Mouse (Mus musculus): ENCODE results near the gene Cyb5r1. TPM values are rescaled to one million over a fixed set of nuclear protein-coding genes. Genes with fewer than 3 reads are reported as not detected.
A peak's percentile ranks its signal among the peaks of the same experiment; 100 is the strongest.

The Cyb5r1 gene
- polyA plus RNA-seq, 1 experiment from 2014 or later = 104 TPM

DNA sequence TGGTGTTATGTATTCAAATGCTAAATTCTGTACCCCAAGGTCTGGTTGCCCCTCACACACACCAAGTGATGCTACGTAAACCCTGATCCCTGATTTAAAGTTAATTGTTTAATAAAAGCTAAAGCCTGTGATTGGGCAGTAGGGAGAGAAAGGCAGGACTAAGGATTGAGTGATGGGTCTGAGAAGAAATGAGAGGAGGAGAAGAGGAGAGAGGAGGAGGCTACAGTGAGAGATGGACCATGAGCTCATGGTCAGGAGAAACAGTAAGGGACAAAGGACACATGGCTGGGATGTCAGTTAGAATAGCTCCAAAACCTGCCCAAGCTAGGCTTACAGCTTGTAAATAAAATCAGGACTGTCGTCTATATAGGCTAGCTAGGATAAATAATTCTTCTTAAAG is 24.3 kb upstream of the Cyb5r1 start:
- H3K27me3 ChIP-seq = peaks cover 3% of the 10 kb centered on the region
- POLR2A ChIA-PET = no interaction called here
- in situ Hi-C loops (cut with MboI; ENCODE audit: low pct_unique_long_range_greater_than_20kb) = no loop called here
- ATAC-seq = no peak
- CTCF ChIA-PET = interaction anchor here (1.0 kb wide), 1 partner anchor 11 kb away, joined by 3 read pairs; no protein-coding TSS in a partner anchor
- TF ChIP-seq CTCF (IDR thresholded peaks at IDR 0.05) = no peak
- DNase-seq (ENCODE audit: low read depth, low spot score) = no peak

DNA sequence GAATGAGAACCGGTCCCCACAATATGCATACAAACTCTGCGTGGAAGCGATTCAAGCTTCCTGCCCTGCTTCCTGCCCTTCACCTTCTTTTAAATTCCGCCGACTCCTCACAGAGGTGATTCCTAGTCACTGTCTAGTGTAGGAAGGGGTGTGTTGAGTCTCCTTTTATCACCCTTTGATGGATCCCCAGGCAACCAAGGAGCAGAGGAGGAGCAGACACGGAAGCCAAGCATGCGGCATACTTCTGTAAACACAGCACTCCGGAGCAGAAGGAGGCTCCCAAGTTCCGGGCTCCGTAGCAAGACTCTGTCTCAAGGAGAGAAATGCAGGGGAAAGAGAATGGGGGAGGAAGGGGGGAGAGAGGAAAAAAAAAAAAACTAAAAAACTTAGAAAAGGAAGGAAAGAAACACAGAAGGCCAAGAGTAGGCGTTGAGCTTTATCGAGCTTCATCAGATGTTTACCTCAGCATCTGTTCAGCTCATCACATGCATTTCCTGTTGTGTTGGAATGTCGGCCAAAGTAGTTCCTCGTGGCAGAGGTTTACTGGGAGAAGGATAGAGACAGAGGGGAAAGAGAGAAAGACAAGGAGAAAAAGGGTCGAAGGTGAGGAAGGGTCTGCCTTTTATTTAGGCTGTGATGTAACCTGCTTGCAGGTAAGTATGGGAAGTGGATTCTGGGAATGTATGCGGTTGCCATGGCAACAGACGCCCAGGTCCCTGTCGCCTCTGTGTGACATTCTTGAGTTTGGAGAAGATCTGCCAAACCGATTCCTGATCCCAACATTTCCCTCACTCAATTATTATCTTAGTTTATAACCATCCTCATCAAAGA is 23.3 kb upstream of the Cyb5r1 start:
- POLR2A ChIA-PET = no interaction called here
- ATAC-seq = no peak
- peaks cover 3% of the 10 kb centered on the region for H3K27me3 ChIP-seq
- in situ Hi-C loops (cut with MboI; ENCODE audit: low pct_unique_long_range_greater_than_20kb) = no loop called here
- CTCF ChIA-PET = no interaction called here
- TF ChIP-seq CTCF (IDR thresholded peaks at IDR 0.05) = no peak
- DNase-seq (ENCODE audit: low read depth, low spot score) = no peak

DNA sequence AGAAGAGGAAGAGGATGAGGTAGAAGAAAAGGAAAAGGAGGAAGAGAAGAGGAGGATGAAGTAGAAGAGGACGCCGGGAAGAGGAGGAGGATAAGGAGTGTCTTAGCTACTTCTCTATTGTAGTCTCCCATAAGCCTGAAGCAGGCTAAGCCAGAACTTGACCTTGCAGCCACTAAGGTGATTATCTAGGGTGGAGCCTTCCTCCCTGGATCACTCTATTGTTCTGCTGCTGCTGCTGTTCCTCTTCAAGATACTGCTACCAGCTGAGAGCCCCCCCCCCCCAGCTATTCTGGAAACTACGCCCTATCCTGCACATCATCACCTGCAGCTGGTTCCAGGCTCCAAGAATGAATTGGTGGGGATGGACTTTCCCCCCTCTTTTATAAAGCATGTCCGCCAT is 20.8 kb upstream of the Cyb5r1 start:
- in situ Hi-C loops (cut with MboI; ENCODE audit: low pct_unique_long_range_greater_than_20kb) = no loop called here
- POLR2A ChIA-PET = no interaction called here
- peaks cover 3% of the 10 kb centered on the region for H3K27me3 ChIP-seq
- TF ChIP-seq CTCF (IDR thresholded peaks at IDR 0.05) = no peak
- CTCF ChIA-PET = no interaction called here
- DNase-seq (ENCODE audit: low read depth, low spot score) (no peak), ATAC-seq (no peak)

DNA sequence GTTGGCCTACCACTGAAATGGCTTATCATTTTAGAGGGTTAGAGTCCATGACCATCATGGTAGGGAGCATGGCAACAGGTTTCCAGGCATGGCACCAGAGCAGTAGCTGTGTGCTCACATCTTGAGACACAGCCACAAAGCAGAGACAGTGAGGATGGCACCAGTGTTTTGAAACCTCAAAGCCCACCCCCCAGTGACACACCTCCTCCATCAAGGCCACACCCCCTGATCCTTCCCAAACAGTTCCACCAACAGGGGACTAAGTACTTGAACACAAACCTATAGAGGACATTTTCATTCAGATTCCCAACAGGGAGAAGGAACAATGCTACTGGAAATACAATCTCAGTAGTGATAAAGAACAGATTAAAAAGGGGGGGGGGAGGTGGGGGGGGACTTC is 20.2 kb upstream of the Cyb5r1 start:
- DNase-seq (ENCODE audit: low read depth, low spot score) (no peak), ATAC-seq (no peak)
- no peak for TF ChIP-seq CTCF (IDR thresholded peaks at IDR 0.05)
- CTCF ChIA-PET = no interaction called here
- H3K27me3 ChIP-seq = peaks cover 3% of the 10 kb centered on the region
- in situ Hi-C loops (cut with MboI; ENCODE audit: low pct_unique_long_range_greater_than_20kb) = no loop called here
- POLR2A ChIA-PET = no interaction called here

DNA sequence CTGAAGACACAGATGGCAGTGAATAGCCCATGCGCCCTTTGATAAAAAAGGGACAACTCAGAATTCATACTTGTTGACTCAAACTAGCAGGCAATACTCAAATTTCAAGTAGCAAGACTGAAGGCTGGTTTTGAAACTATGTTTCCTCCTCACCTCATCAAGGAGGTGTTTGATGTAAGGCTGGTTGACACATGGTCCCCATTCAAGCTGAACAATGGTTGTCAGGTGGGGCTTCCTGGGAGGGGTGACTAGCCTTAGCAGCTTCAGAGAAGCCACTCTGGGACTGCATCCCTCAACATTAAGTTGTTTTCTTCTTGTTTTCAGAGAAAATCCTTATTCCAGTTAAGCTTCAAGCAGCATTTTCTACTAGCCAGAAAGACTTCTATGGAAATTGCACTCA is 19.7 kb upstream of the Cyb5r1 start, which contains the start of gene 4933406M09Rik:
4933406M09Rik (plus strand) TSS at position 275 of the 400 bp plus-strand sequence.
- ATAC-seq = no peak
- CTCF ChIA-PET = no interaction called here
- in situ Hi-C loops (cut with MboI; ENCODE audit: low pct_unique_long_range_greater_than_20kb) = no loop called here

DNA sequence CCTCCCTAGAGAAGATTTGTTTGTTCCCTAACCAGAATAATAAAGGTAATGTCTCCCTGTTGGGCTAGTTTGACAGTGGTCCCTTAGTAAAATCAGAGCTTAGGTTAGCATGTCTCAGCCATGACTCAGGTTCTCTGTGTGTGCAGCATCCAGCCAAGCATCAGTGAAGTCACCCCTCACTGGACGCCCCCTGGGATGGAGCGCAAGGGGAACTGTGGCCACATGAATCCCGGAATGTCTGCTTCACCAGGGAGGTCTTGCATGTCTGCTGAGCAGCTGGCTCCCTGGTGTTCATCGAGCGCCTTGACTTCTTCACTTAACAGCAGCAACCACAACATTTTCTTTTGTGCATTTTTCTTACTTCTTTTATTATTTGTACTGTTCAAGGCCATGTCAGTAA is 11.5 kb upstream of the Cyb5r1 start:
- CTCF ChIA-PET = interaction anchor here (2.2 kb wide), 1 partner anchor 12 kb away, joined by 7 read pairs; the partner anchor contains the start of gene Cyb5r1
- TF ChIP-seq CTCF (IDR thresholded peaks at IDR 0.05) = no peak
- in situ Hi-C loops (cut with MboI; ENCODE audit: low pct_unique_long_range_greater_than_20kb) = no loop called here
- DNase-seq (ENCODE audit: low read depth, low spot score) = peak; percentile 81
- ATAC-seq = peak; percentile 65
- POLR2A ChIA-PET = no interaction called here
- no peaks in the 10 kb centered on the region for H3K27me3 ChIP-seq

More for the DNA sequence above, 19.7 kb upstream of the Cyb5r1 start, which contains the start of gene 4933406M09Rik:
- H3K27me3 ChIP-seq = peaks cover 3% of the 10 kb centered on the region
- POLR2A ChIA-PET = no interaction called here
- no peak for TF ChIP-seq CTCF (IDR thresholded peaks at IDR 0.05)
- DNase-seq (ENCODE audit: low read depth, low spot score) = no peak

DNA sequence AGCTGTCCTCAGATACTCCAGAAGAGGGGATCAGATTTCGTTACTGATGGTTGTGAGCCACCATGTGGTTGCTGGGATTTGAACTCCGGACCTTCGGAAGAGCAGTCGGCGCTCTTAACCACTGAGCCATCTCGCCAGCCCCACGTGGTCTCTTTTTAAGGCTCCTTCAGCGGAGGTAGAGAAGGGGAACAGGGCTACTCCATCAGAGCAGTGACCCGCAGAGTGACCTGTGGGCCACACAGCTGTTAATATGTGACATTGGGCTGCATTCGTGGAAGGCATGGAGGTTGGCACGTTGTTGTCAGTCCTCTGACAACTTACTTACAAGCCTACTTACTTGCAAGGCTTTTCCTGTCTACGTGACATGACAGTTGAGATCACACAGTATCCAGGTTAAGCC is 7.1 kb upstream of the Cyb5r1 start:
- ATAC-seq = no peak
- no peak for TF ChIP-seq CTCF (IDR thresholded peaks at IDR 0.05)
- no peaks in the 10 kb centered on the region for H3K27me3 ChIP-seq
- POLR2A ChIA-PET = no interaction called here
- CTCF ChIA-PET = no interaction called here
- DNase-seq (ENCODE audit: low read depth, low spot score) = no peak
- in situ Hi-C loops (cut with MboI; ENCODE audit: low pct_unique_long_range_greater_than_20kb) = no loop called here

DNA sequence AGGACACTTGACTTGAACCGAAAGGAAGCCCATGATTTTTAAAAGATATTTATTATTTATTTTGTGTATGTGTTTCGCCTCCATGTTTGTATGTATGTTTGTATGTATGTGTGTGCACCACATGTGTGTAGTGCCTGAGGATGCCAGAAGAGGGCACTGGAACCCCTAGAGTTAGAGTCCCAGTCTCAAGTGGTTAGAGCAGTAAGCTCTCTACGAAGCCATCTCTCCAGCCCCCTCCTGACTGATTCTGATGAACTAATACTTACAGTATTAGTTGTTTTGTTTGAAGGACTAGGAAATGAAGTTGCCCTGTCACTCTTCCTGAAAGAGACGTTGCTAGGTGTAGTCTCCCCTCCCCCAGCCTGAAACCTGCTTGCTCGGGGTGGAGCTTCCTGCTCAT is 5.6 kb upstream of the Cyb5r1 start:
- DNase-seq (ENCODE audit: low read depth, low spot score) = no peak
- POLR2A ChIA-PET = no interaction called here
- H3K27me3 ChIP-seq = no peaks in the 10 kb centered on the region
- in situ Hi-C loops (cut with MboI; ENCODE audit: low pct_unique_long_range_greater_than_20kb) = no loop called here
- no peak for TF ChIP-seq CTCF (IDR thresholded peaks at IDR 0.05)
- CTCF ChIA-PET = no interaction called here
- ATAC-seq = no peak

DNA sequence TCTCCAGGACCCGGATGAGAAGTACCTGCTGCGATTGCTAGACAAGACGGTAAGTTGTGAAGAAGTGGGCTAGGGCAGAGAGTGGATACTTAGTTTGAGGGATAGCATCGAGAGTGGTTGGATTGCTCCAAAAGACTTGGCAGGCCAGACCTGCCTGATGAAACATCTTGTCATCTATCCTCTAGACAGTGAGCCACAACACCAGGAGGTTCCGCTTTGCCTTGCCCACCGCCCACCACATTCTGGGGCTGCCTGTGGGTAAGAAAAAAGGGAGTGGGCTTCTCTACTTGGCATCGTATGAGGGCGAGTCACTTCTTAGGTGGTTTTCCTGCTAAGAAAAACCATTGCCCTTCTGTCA is 1.0 kb downstream of the Cyb5r1 start:
- ChIA-PET CTCF (interaction anchor here (1.2 to 1.9 kb wide), 2 partner anchors 12 to 13 kb away, joined by 6 to 7 read pairs; no protein-coding TSS in a partner anchor), POLR2A (interaction anchor here (1.1 to 1.2 kb wide), 2 partner anchors 37 to 45 kb away, joined by 4 read pairs; partner anchors contain the start of gene Tmem183a)
- DNase-seq (ENCODE audit: low read depth, low spot score) (no peak), ATAC-seq (peak; percentile 9)
- no peak for TF ChIP-seq CTCF (IDR thresholded peaks at IDR 0.05)
- no peaks in the 10 kb centered on the region for H3K27me3 ChIP-seq
- in situ Hi-C loops (cut with MboI; ENCODE audit: low pct_unique_long_range_greater_than_20kb) = loop anchor here (5.0 kb wide), 1 partner anchor 44 kb away; the partner anchor contains the start of gene Tmem183a

DNA sequence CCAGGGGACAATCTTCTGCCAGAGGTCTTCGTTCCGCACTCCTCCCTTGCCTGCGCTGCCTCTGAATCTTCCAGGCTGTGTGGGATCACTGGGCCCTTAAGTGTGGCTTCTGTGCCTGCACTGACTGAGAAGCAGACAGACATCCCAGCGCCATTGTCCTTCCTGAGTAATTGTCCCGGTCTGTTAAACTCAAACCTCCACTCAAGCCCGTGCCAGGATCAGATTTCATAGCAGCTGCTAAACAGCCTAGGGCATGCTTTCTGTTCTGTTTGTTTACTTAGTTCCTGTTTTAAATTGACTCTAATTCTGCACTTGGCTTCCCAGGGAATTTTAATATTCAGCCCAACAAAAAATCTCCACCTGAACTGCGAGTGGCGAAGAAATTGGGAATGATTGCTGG is 2.7 kb downstream of the Cyb5r1 start:
- H3K27me3 ChIP-seq = no peaks in the 10 kb centered on the region
- TF ChIP-seq CTCF (IDR thresholded peaks at IDR 0.05) = no peak
- ChIA-PET CTCF (no interaction called here), POLR2A (no interaction called here)
- in situ Hi-C loops (cut with MboI; ENCODE audit: low pct_unique_long_range_greater_than_20kb) = loop anchor here (5.0 kb wide), 1 partner anchor 46 kb away; the partner anchor contains the start of gene Tmem183a
- peak; percentile 27 for ATAC-seq
- peak; percentile 75 for DNase-seq (ENCODE audit: low read depth, low spot score)
